Mouse (Mus musculus) mouse embryonic stem cell (cell line): ENCODE measurements around the gene Olfr594.
"Not testable (repeated sequence)": the region's sequence is repeated elsewhere in the genome, so short reads cannot be mapped to it uniquely, and the experiment has no call there.

Experiments
- in situ Hi-C, 2 experiments: fragments of 300-500 bp; cut with MboI; formaldehyde crosslinking; loops; 1 replicate in 1 of 2; 3 replicates in 1 of 2; pipeline ENCODE4 v1.14.3; 2019 to 2020; ENCODE audit warnings: low sequenced_read_pairs in 2 of 2, low pct_unique_long_range_greater_than_20kb in 1 of 2, mixed read lengths in 1 of 2; ENCODE audit not compliant: unreplicated experiment in 1 of 2

The Olfr594 gene

GRCm38 (mm10) chr7:103216696-103217095 is at the start of gene Olfr594:
Olfr594 (plus strand) TSS chr7:103216996.
- in situ Hi-C loops: no loop called here

DNA sequence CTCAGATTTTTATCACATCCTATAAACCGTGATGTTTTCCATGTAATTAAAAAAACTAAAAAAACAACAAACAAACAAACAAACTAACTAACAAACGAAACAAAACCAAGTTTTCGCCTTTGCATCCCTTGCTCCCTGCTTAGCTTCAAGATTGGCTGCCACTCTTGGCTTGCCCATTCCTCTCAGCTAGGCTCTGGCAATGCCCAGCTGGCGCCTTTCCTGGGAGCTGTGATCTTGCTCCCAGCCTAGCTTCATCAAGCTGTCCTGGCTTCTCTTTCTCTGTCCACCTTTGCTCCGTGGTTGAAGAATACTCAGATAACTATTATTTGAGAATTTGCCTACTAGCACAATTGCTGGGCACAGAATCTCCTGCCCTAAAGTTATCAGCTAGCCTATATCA is 47.1 kb upstream of the Olfr594 start:
- in situ Hi-C loops: no loop called here

- in situ Hi-C loops: no loop called here
Measured at GRCm38 (mm10) chr7:103178240-103178639, 38.6 kb upstream of the Olfr594 start, which contains the start of gene Olfr591. Olfr591 (minus strand) TSS chr7:103178340.

DNA sequence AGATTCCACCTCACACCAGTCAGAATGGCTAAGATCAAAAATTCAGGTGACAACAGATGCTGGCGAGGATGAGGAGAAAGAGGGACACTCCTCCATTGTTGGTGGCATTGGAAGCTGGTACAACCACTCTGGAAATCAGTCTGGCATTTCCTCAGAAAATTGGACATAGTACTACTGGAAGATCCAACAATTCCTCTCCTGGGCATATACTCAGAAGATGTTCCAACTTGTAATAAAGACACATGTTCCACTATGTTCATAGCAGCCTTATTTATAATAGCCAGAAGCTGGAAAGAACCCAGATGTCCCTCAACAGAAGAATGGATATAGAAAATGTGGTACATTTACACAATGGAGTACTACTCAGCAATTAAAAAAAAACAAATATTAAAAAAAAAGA is 32.3 kb upstream of the Olfr594 start, which contains the start of gene Olfr592:
Olfr592 (plus strand) TSS at position 301 of the 400 bp plus-strand sequence.
- in situ Hi-C loops: not testable (repeated sequence)

- in situ Hi-C loops: no loop called here
Measured at GRCm38 (mm10) chr7:103211562-103211961, 5.2 kb upstream of the Olfr594 start, which contains the start of gene Olfr593. Olfr593 (plus strand) TSS chr7:103211862.

GRCm38 (mm10) chr7:103212050-103212449 is 4.7 kb upstream of the Olfr594 start:
- in situ Hi-C loops: not testable (repeated sequence)

DNA sequence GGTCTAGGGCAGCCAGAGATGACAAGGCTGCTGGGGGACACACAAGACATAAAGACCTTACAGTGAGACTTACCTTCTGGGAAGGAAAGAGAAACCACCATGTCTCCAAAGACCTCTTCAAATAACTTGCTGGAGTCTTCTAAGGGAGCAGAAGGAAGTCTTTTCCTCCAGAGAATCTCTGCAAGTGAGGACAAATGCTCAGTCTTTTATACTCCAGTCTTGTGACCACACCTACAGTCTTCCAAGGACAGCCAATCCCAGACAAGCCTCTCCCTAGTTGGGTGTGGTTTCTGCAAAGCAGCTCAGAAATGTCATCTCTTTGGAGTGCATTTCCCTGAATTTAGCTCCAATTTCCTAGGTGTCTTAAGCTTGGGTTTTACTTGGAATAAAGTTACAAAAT is 35.6 kb downstream of the Olfr594 start, which contains the start of gene Usp17ld:
Usp17ld (minus strand) TSS at position 101 of the 400 bp plus-strand sequence.
- in situ Hi-C loops: not testable (repeated sequence)
